Mouse (Mus musculus) CD4-positive, CD25-positive, alpha-beta regulatory T cell, adult 2 months (primary cell): ENCODE measurements around the gene Snf8.

Experiments
- DNase-seq: peaks from one replicate; pipeline ENCODE4 v3.0.0-alpha.2; 2012; ENCODE audit warnings: low read depth, low spot score

Gene Snf8

DNA sequence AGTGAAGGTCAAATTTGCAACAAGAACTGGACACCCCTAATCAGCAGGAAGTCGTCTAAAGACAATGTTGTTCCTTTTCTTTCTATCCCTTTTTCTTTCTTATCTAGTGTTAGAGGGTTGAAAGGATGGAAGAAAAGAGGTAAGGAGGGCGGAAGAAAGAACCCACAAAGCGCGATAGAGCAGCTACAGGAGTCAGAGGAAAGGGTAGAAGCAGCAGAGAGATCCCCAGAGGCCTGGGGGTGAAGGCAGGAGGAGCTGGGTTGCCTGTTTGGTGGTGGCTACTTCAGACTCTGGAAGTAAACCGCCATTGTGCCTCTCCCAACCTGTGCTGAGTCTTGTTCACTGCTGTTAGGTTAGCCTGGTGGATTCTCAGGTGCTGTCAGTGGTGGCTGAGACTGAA lies 6.6 kb upstream of the Snf8 start:
- DNase-seq: no peak

DNA sequence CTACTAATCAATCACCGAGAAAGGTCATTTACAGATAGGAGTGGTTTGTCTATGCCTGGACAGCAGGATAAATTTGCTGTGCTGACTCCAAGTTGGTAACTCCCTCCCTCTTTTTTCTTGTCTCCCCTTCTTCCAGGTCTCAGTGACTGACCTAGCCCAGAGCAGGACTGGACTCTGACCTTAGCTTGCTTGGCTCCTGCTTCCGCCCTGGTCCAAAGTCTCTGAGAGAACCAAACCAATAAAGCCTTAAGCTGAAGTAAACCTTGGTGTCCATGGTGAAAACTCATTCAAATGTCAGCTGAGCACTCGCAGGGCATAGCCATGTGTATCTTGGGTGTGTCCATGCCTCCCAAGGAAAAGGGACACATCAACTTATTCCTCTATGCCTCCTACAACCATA lies 4.1 kb upstream of the Snf8 start:
- DNase-seq: no peak

DNA sequence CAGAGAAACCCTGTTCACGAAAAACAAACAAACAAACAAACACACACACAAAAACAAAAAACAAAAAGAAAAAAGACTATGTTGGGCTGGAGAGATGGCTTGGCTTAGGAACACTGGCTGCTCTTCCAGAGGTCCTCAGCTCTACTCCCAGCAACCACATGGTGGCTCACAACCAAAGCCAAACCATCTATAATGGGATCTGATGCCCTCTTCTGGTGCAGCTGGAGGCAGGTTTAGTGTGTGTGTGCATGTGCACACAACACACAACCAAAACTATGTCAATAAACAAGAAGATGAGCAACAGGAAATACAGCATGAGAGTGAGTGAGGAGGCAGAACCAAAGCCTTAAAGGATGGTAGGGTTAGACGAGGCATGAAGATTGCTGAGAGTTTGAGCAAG lies 3.0 kb upstream of the Snf8 start:
- DNase-seq: no peak

DNA sequence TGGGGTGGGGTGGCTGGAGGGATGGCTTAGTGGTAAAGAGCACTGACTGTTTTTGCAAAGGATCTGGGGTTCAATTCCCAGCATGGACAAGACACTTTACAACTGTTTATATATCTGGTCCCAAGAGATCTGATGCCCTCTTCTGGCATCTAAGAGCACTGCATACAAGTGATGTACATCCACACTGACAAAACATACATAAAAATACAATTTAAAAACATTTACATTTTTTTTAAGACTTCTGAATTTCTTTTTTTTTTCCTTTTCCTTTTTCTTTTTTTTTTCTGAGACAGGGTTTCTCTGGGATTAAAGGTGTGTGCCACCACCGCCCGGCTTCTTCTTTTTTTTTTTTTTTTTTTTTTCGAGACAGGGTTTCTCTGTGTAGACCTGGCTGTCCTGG lies 1.4 kb upstream of the Snf8 start:
- peak; percentile 37 for DNase-seq

DNA sequence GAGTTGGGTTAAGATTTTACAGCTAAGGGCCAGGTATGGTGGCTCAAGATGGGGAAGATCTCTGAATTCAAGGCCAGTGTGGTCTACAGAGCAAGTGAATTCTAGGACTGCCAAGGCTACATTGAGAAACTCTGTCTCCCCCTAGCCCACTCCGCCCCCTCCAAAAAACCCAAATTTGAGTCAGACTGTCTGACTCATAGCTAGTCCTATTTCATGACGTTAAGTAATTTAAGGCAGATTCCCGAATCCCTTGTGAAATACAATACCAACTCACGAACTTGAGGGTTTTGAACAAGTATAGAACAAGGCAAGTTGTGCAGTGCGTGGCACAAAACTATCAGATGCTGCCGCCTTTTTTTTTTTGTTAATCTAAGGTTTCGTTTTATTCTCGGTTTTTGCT lies 569 bp upstream of the Snf8 start:
- no peak for DNase-seq

DNA sequence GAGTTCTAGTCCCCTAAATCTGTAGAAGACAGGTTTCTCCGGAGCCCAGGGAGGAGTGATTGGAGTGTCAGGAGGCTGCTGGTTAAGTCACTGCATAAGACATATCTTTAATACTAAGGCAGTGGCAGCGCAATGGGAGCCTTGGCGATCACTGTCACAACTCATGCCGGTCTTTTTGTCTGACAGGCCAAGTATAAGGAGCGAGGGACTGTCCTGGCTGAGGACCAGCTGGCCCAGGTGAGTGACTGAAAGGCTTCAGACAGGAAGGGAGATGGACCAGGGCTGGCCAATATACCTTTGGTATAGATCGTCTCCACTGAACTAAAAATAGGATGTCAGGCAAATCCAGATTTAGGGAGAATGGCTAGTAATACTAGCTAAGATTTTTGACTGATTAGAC lies 448 bp downstream of the Snf8 start:
- DNase-seq: no peak

DNA sequence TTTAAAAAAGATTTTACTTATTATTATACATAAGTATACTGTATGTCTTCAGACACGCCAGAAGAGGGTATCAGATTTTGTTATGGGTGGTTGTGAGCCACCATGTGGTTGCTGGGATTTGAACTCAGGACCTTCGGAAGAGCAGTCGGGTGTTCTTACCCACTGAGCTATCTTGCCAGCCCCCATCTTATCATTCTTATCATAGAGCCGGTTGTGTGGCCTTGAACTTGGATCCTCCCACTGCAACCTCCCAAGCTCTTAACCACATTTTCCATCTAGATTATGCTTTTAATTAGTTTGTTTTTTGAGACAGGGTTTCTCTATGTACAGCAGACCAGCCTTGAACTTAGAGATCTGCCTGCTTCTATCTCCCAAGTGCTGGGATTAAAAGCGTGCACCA lies 2.8 kb downstream of the Snf8 start:
- no peak for DNase-seq

DNA sequence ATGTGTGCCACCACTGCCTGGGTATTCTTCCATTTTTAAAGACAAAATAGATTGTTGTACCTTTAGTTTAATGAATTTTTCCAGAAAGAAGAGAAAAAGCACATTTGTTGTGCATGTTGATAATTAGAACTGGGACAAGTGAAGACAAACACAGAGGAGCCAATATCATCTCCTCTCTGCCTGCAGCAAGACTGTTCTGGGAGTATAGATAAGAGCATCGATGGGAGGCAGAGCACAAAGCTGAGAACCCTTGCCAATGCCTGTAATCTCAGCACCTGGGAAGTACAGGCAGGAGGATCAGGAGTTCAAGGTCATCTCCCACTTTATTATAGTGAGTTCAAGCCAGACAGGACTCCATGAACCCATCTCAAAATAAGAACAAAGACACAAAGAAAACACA lies 3.9 kb downstream of the Snf8 start:
- no peak for DNase-seq

DNA sequence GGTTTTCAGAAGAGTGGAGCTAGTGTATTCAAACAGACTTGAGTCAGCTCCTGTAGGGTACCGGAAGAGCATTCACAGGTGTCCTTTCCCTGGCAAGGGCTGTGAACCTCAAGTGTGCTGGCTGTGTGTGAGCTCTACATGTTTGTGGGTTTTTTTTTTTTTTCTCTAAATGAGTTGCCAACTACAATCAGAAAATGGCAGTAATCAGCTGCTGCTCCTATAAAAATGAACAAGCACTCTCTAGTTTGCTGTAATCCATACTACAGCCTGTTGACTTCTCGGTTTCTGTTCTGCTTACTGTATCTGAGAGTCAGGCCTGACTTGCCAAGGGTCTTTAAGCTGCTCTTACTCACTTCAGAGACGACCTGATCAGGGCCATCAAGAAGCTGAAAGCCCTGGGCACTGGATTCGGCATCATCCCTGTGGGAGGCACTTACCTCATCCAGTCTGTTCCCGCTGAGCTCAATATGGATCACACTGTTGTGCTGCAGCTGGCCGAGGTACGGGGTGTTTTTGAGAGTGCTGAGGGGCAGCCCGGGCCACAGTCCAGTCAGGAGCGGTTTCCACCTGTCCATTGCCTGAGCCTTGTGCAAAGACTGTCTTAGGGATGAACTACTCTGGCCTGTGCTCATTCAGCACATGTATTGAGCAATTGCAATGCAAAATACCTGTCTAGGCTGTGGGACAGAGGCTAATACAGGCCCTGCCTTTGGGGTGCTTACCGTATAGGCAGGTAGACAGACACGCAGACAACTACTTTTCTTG lies 10.3 kb downstream of the Snf8 start:
- no peak for DNase-seq

DNA sequence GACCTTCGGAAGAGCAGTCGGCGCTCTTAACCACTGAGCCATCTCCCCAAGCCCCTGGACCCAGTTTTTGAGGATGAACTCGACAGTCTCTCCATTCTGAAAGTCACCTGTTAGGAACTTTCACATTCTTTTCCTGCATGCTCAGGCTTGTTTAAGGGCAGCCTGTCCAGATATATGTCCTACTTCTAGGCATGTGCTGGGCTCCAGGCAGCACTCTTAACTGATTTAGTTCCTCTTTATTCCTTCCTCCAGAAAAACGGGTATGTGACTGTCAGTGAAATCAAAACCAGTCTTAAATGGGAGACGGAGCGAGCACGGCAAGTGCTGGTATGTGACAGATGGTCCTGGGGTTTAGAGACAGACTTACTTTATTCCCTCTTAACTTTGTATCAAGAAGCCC lies 11.3 kb downstream of the Snf8 start:
- no peak for DNase-seq

DNA sequence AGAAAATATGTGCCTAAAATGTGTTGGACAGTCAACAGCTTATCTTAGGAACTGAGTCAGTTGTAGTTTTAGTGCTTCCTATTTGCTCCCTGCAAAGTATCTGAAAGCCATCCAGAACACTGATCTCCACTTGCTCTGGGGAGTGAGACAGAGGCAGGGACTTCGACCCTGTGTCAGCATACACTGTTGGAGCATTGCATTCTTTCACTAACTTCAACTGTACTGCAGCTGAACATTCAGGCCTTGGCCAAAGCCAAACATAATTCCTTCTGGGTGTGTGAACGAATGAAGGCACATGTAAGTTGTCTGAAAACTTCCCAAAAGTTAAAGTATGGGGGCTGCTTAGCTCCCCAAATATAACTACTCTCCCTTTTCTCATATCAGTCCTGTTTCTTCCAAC lies 12.1 kb downstream of the Snf8 start:
- DNase-seq: no peak

DNA sequence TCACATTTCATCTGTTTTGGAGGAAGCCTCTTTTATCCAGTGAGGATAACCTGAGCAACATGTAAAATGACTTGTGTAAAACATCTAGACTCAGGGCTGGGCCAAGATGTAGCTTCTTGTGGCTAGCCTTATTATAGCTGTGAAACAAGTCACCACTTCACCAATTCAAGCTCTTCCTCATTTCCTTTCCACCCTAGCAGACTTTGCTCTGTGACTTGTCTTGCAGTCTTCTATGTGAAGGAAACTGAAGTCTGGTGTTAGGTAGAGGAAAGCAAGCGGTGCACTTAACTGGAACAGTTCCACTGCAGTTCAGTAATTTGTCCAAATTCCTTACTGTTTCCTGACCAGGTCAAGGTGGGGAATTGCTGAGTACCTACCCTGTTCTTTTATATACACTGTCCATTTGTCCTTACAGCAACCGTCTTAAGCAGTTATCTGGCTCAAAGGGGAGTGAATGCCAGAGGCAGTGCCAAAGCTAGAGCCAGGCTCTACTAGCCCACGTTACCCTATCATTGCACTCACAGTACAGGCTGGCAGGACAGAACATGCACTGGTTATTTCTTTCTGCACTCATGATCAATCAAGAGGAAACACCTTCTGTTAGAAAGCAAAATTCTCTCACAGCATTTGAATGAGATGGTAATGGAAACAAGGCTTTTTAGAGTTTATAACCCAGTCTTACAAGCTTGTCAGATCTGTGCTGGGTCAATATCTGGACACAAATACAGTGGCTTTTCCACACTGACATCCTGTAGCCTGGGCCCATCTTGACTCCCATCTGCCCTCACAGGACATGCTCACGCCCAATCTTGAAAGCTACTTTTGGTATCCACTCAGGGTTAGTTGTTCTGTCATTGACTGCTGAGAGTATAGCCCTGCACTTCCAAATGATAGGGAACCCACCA lies 13.0 kb downstream of the Snf8 start:
- no peak for DNase-seq

DNA sequence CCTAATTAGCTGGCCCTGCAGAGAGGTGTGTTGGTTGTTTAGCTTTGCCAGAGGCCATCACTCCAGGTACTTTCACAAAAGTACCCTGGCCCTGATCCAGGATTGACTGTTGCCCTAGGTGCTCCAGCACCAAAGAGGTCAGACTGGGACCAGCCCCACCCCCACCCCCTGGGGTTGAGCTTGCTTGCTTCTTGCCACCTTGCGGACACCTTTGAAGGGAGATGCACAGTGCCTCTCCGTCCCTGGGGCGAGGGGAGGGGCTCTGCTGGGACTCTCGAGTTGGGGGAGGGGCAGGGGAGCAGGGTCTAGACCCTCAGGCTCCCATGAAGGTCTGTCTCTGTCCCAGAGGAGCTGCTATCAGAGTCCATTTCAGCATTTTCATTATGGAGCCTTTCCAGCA lies 15.3 kb downstream of the Snf8 start:
- DNase-seq: no peak

DNA sequence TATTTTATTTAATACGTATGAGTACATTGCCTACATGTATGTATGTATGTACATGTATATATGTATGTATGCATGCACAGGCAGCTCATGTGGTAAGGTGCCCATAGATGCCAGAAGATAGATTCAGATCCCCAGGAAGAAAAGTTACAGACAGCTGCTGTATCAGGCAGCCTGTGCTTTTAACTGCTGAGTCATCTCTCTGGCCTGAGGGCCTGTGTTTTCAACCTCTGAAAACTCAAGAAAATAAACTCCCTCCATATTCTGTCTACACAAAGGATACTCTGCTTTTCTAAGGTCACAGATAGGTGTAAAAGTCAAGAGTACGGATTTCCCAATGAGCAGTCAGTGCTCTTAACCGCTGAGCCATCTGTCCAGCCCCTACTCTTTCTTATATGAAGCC lies 16.2 kb downstream of the Snf8 start:
- DNase-seq: no peak

DNA sequence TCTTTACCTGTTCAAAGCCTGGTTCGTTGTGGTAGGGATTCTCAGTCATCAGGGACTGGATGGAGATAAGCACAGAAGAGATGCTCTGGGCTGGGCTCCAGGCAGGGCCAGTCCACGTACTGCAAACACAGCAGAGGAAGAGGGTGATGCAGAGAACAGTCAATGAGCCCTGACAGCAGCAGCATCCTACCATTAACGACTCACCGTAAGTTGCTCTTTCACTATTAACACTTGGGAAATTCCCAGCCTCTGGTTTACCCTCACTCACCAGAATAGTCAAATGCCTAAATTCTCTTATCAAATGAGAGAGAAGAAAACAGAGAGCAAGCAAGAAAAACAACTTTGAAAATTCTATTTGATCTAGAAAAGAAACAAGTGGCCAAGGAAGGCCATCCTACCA lies 23.6 kb downstream of the Snf8 start:
- DNase-seq: peak; percentile 52

DNA sequence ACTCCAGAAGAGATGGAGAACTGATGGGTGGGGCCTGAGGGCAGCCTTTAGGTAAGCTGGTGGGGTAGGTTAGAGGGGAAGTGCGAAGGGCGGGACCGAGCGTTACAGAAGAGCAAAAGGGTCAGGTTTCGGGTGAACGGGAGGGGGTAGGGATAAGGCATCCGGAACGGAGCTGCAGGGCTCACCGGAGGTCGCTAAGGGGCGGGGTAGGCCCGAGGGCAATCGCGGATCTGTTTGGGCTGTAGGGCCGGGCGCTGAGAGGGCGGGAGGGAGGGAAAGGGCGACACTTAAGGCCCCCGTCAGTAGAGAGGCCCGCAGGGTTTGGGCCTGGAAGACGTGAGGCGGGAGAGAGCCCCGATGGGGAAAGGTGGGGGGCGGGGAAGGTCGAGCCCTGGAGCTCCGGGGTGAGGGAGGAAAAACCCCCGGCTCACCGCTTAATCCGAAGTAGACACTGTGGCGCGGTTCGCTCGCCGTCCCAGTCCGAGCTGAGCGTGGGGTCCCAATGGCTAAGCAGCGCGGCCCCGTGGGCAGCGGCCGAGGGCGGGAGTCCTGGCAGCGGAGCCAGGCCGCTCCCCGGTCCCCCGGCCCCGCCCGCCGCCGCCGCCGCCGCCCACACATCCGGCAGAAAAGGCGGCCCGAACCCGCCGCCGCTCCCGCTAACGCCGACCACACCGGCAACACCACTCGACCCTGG lies 30.0 kb downstream of the Snf8 start:
- DNase-seq: peak; percentile 61

DNA sequence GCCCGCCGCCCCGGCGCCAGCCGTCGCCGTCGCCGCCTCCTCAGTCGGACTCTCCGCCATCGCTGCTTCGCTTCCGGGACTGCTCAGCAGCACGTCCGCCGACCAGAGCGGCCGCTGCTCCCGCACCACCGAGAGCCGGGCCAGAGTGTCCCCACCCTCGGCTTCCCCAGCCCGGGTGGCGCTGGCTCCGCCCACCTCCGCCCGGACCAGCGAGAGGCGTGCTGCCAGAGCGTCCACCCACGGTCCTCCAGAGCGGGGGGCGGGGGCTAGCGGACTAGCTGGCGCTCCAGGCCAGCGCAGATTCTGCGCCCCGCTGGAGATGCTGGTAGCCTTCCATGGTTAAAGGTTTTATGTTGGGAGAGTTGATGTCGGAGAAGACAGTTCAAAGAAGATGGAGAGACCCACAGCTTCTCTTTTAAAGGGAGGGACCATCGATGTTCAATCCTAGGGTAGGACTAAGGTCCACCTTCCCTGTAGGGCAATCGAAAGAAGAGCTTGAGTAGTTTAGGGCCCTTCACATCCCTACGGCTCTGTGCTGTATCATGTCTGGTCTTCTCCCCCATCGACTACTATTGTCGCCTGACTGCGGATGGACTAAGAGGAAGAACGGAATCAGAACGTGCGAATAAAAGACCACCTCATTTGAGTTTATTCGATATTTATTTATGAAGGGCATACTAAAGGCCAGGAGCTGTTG lies 30.7 kb downstream of the Snf8 start, which contains the start of gene Ube2z:
Gene Ube2z, minus strand, starts transcription at position 174 of the 697 bp plus-strand sequence.
- peak; percentile 95 for DNase-seq

DNA sequence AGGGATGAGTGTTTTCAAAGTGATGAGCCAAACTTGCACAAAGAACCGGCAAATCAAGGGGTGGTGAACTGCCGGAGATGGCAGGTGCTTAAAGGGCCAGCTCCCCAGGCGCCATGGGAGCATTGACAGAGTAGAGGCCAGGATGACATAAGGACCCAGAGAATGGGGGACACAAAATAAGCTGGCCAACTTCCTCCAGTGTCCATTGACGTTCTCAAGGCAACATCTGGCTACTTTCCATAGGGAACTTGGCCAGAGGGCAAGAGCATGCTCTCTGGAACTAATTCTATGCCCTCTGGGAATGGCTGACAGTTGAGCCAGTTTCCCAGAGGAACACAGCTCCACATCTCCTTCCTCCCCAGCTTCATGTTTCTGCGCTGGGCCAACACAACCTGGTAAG lies 33.5 kb downstream of the Snf8 start:
- DNase-seq: no peak

DNA sequence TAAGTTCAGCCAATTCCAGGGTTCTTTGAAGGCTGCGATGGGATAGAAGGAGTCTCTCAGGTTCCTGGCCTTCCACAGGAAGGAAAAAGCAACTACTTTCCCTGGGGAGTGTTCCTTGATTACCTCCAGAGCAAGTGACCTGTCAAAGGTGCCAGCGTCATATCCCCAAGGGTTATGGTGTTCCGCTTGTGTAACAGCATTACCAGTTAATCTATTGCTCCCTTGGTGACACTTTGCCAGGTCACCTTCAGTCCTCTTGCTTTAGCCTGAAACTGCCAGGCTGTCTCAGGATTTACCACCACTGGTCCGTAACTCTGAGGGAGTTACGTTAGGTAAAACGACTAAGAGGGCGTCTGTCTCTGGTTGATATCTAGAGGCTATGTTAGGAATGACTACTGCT lies 35.7 kb downstream of the Snf8 start:
- DNase-seq: no peak

DNA sequence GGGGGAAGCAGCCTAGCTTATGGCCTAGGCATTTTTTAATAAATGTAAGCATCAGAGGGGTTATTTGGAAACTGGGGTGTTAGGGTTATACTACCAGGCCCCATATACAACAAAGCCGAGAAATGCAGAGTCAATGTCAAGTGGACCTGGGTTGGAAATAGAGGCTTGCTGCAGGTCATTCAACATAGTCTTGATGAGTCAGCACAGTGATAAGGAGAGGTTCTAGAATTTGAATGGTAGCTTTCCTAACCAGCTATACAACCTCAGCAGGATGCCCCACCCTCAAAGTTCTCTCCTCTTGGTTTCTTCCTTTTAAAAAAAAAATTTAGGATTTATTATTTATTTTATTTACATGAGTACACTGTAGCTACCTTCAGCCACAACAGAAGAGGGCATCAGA lies 36.3 kb downstream of the Snf8 start:
- DNase-seq: no peak

DNA sequence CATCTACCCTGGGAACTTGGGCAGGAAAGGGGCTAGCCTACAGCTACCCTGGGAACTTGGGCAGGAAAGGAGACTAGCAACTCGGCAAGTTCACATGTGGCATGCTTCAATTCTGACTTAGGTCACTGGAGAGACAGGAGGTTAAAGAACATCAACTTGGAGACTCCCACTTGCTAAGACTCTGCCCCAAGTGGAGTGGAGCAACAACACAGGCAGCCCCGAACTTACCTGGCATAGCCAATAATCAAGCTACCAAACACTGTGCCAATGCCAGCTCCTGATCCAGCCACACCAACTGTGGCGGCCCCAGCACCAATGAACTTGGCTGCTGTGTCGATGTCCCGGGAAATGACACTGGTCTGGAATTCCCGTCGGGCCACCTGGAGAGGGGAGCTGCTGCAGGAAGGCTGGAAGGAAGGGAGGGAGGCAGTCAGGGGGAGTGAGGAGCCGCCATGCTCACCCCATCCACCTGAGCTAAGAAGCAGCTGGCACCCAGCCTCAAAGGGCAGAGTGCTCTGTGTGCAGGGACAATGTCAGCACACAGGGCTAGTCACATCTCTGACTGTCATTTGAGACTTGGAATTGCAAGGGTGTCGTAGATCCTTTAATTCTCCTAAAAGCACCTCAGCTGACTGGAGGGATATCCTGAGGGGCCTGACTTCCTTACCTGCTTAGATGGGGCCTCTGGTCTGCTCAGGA lies 38.8 kb downstream of the Snf8 start:
- no peak for DNase-seq
